Mouse (Mus musculus): Measurements from ENCODE around the gene Agbl5.

DNA sequence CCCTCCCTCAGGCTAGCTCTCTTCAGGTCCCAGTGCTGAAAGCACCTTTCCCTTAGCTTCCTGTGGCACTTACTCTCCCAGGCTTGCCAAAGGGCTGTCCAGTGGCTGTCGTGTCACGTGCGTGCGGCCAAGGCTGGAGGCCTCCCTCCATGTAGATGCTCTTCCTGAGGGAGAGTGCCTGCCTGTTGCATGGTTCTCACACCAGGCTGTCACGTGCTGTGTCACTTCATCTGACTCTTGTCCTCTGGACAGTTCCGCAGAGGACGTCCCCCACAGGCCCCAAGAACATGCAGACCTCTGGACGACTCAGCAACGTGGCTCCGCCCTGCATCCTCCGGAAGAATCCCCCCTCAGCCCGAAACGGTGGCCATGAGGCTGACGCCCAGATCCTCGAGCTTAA lies 24.2 kb upstream of the Agbl5 start:
- TF ChIP-seq CTCF (IDR thresholded peaks at IDR 0.05; ENCODE audit: low read depth, low read length), result no peak
- TF ChIP-seq POLR2A (IDR thresholded peaks at IDR 0.05; ENCODE audit: borderline replicate concordance, low read depth, low read length), result no peak
